Mouse (Mus musculus) small intestine, adult 2 months (tissue): ENCODE results near the gene Creb3l4. TPM values are rescaled to one million over a fixed set of nuclear protein-coding genes. Genes with fewer than 3 reads are reported as not detected.

ENCODE experiments used
- H3K27ac ChIP-seq: fragments of 200-500 bp; 2 replicates; pipeline ENCODE4 v1.5.1; 2012; ENCODE audit warnings: low read depth, low read length, control low read depth, inconsistent platforms; ENCODE audit not compliant: insufficient read depth
- H3K27me3 ChIP-seq: fragments of 200-500 bp; 2 replicates; pipeline ENCODE4 v1.6.1; 2012; ENCODE audit warnings: mild to moderate bottlenecking, moderate library complexity, low read length, inconsistent platforms; ENCODE audit not compliant: control insufficient read depth, insufficient read depth
- H3K36me3 ChIP-seq: fragments of 200-500 bp; 2 replicates; pipeline ENCODE4 v1.6.1; 2012; ENCODE audit warnings: mild to moderate bottlenecking, low read length, control low read depth, inconsistent platforms; ENCODE audit not compliant: control insufficient read depth, insufficient read depth
- H3K4me1 ChIP-seq: fragments of 200-500 bp; 2 replicates; pipeline ENCODE4 v1.6.1; 2012; ENCODE audit warnings: low read length, inconsistent platforms, mixed read lengths; ENCODE audit not compliant: control insufficient read depth, insufficient read depth, insufficient read length
- H3K4me3 ChIP-seq: fragments of 200-500 bp; 2 replicates; pipeline ENCODE4 v1.5.1; 2012; ENCODE audit warnings: low read depth, mild to moderate bottlenecking, control low read depth, inconsistent platforms, low read length, moderate library complexity
- CTCF ChIP-seq: fragments of 200-500 bp; IDR thresholded peaks from 2 replicates; pipeline ENCODE4 v1.5.1; 2012; ENCODE audit warnings: low read depth, mild to moderate bottlenecking, control low read depth, inconsistent platforms, low read length, moderate library complexity, mixed read lengths; ENCODE audit not compliant: insufficient replicate concordance, insufficient read length; ENCODE audit errors: extremely low read depth
- POLR2A ChIP-seq: fragments of 200-500 bp; IDR thresholded peaks from 2 replicates; pipeline ENCODE4 v1.6.1; 2012; ENCODE audit warnings: low read depth, mild to moderate bottlenecking, control low read depth, inconsistent platforms, low read length, moderate library complexity
- WGBS: fragments of 180-500 bp; shearing (Covaris S2); methylation state at CpG from one replicate; pipeline ENCODE4 v1.1.7; 2018; 5-methylcytosine and 5-hydroxymethylcytosine counted together
- polyA plus RNA-seq: library from polyadenylated mRNA; depleted of rRNA; stranded (reverse); fragments of >200 nt; gene quantifications from 2 replicates; pipeline ENCODE4 v1.2.3, GENCODE M21; 2012

The Creb3l4 gene
- polyA plus RNA-seq, 1 experiment, result 7.0 TPM

DNA sequence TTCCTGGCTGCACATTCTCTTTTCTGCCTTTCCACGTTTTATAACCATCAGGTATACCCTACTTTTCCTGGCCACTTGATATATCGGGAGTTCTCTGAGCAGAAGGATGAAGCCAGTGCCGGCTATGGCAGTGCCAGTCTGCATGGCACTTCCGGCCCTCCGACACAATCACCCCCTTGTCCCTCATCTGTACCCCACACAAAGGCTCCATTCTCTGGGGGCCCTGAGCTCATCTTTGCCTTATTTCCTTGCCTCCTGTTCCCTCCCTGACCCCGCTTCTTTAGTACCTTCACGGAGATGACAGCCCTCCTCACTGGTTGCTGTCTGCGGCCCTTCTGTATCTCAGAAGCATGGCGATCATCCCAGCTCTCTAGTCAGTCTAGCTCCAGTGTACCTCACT, 37.4 kb upstream of the Creb3l4 start:
- Histone ChIP-seq H3K4me1 (no peaks in the 10 kb centered on the region), H3K36me3 (peaks cover 8% of the 10 kb centered on the region; the same call in 1 of the 2 replicates), H3K4me3 (no peak overlapping the region), H3K27ac (no peak overlapping the region), H3K27me3 (no peaks in the 10 kb centered on the region; the same call in 1 of the 2 replicates)
- no peak for TF ChIP-seq CTCF
- TF ChIP-seq POLR2A, result no peak
- WGBS, result 94% methylated on average over 9 of the region's 9 CpGs

DNA sequence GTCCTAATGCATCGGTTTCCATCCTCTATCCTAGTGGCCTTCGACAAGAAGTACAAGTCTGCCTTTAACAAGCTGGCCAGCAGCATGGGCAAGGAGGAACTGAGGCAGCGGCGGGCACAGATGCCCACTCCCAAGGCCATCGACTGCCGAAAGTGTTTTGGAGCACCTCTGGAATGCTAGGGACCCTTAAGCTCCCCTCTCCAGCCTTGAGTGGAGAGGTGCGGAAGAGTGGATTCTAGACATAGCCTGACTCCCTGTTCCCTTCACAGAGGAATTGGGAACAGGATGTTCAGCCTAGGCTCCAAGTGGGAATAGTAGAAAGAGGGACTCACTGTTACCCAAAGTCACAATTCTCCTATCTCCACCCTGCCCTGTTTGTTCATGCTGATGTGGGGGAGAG, 36.4 kb upstream of the Creb3l4 start:
- H3K36me3 ChIP-seq, result peaks cover 8% of the 10 kb centered on the region; the same call in 1 of the 2 replicates
- H3K4me1 ChIP-seq, result no peaks in the 10 kb centered on the region
- no peaks in the 10 kb centered on the region; the same call in 1 of the 2 replicates for H3K27me3 ChIP-seq
- H3K27ac ChIP-seq, result no peak overlapping the region
- no peak overlapping the region for H3K4me3 ChIP-seq
- WGBS, result 93% methylated on average over 7 of the region's 7 CpGs
- TF ChIP-seq POLR2A (no peak), CTCF (no peak)

DNA sequence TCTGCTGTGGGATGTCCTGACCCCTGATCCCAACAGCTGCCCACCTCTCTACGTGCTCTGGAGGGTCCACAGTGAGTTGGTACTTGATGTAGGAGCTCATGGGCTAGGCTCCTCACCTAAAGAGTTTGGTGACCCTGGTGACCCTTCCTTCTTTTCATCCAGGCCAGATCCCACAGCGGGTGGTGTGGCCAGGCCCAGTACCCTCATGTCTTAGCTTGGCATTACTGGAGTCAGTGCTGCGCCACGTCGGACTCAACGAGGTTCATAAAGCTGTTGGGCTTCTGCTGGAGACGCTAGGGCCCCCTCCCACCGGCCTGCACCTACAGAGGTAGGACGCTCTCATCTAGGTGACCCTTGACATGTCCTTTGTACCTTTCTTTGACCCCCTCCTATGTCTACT, 35.9 kb upstream of the Creb3l4 start:
- Histone ChIP-seq H3K27ac (no peak overlapping the region), H3K4me3 (no peak overlapping the region), H3K36me3 (peaks cover 8% of the 10 kb centered on the region; the same call in 1 of the 2 replicates), H3K4me1 (no peaks in the 10 kb centered on the region), H3K27me3 (no peaks in the 10 kb centered on the region; the same call in 1 of the 2 replicates)
- TF ChIP-seq CTCF (no peak), POLR2A (no peak)
- WGBS, result 95% methylated on average over 9 of the region's 9 CpGs

DNA sequence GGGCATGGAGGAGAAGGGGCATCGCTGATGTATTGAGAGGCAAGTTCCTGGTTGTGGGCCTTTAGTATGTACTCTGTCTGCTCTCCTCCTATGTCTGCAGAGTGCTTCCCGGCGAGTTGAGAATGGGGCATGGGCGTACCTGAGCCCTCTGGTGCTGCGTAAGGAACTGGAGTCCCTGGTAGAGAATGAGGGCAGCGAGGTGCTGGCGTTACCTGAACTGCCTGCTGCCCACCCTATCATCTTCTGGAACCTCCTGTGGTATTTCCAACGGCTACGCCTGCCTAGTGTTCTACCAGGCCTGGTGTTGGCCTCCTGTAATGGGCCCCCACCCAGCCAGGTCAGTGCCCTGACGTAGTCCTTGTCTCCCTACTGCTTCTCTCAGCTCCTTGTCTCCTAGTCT, 34.9 kb upstream of the Creb3l4 start:
- H3K4me1 ChIP-seq, result no peaks in the 10 kb centered on the region

DNA sequence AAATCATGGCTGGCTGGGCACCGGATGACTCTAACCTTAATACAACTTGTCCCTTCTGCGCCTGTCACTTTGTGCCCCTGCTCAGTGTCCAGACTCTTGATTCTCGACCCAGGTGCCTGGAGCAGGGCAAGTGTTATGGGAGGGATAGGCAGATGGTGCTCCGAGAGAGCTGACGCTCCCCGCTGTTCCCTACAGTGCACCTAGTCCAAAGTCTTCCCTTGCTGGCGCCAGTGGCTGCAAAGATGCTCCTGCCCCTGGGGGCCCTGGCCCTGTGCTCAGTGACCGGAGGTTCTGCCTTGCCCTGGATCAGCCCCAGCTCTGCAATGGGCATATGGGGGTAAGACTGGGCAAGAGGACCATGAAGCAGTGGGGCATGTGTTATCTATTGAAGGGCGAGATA, 34.5 kb upstream of the Creb3l4 start:
- 88% methylated on average over 9 of the region's 9 CpGs for WGBS
- TF ChIP-seq CTCF (no peak), POLR2A (no peak)
- Histone ChIP-seq H3K27ac (no peak overlapping the region), H3K4me1 (no peaks in the 10 kb centered on the region), H3K36me3 (peaks cover 9% of the 10 kb centered on the region; the same call in 1 of the 2 replicates), H3K27me3 (no peaks in the 10 kb centered on the region), H3K4me3 (no peak overlapping the region)

More for the DNA sequence above, 34.9 kb upstream of the Creb3l4 start:
- TF ChIP-seq POLR2A, result no peak
- no peak for TF ChIP-seq CTCF
- Histone ChIP-seq H3K27ac (no peak overlapping the region), H3K4me3 (no peak overlapping the region), H3K36me3 (peaks cover 8% of the 10 kb centered on the region; the same call in 1 of the 2 replicates), H3K27me3 (no peaks in the 10 kb centered on the region; the same call in 1 of the 2 replicates)
- 96% methylated on average over 10 of the region's 10 CpGs for WGBS

DNA sequence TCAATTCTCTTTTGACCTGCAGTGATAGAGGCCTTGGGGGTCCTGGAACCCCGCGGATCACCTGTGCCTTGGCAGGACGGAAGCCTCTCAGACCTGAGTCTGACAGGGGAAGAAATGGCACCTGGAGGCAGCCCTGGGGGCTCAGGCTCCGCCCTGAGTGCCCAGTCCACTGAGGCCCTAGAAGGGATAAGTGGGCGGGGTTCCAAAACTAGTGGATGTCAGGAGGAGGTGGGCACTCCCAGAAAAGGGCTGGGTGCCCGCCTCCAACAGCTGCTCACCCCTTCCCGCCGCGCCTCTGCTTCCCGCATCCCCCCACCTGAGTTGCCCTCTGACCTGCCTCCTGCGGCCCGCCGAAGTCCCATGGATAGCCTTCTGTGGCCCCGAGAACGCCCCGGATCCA, 33.5 kb upstream of the Creb3l4 start:
- 81% methylated on average over 16 of the region's 16 CpGs for WGBS
- Histone ChIP-seq H3K36me3 (peaks cover 12% of the 10 kb centered on the region; the same call in 1 of the 2 replicates), H3K4me3 (no peak overlapping the region), H3K27me3 (no peaks in the 10 kb centered on the region), H3K27ac (no peak overlapping the region), H3K4me1 (no peaks in the 10 kb centered on the region)
- TF ChIP-seq POLR2A, result no peak
- no peak for TF ChIP-seq CTCF

DNA sequence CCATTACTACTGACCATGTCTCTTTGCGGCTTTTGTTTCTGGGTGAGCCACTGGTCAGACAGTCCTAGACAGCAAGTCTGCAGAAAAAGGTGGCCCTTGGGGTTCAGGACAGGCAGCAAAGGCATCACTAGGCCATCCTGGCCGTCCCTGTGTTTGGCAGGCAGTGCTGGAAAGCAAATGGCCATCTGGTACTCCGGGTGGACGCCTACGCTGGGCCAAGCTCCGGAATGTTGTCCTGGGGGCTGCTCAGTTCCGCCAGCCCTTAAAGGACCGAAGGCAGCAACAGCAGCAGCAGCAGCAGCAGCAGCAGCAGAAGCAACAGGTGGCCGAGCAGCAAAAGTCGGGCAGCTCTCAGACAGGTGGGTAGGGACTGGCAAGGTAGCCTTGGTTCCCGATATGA, 32.0 kb upstream of the Creb3l4 start:
- Histone ChIP-seq H3K4me1 (no peaks in the 10 kb centered on the region), H3K36me3 (peaks cover 14% of the 10 kb centered on the region; the same call in 1 of the 2 replicates), H3K4me3 (no peak overlapping the region), H3K27ac (no peak overlapping the region), H3K27me3 (no peaks in the 10 kb centered on the region)
- WGBS, result 94% methylated on average over 11 of the region's 11 CpGs
- TF ChIP-seq POLR2A, result no peak
- TF ChIP-seq CTCF, result no peak

DNA sequence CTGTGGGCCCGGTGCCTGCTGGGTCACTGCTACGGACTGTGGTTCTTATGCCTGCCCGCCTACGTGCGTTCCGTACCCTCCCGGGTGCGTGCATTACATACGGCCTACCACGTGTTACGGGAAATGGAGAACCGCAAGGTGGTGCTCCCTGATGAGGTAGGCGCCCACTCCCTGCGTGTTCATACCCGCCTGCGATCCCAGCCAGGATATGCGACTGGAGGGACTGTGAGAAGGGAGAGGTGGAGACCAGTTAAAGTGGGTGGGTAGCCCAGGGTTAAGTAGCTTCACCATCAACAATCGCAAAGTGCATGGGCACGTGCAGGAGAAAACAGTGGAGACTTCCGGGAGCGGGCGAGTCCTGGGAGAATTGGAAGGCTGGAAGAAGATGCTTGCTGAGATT, 30.5 kb upstream of the Creb3l4 start:
- WGBS, result 96% methylated on average over 22 of the region's 22 CpGs
- H3K4me1 ChIP-seq, result no peaks in the 10 kb centered on the region
- no peaks in the 10 kb centered on the region for H3K27me3 ChIP-seq
- peaks cover 9% of the 10 kb centered on the region; the same call in 1 of the 2 replicates for H3K36me3 ChIP-seq
- TF ChIP-seq CTCF, result no peak
- TF ChIP-seq POLR2A, result no peak
- no peak overlapping the region for H3K4me3 ChIP-seq
- H3K27ac ChIP-seq, result no peak overlapping the region
